Mouse (Mus musculus) T-helper 2 cell (primary cell): ENCODE measurements around the gene Ccdc80.

ENCODE experiments used
- in situ Hi-C: fragments of 300-600 bp; cut with MboI, MseI; formaldehyde crosslinking; loops from one replicate; pipeline ENCODE4 v1.15.1; 2025; ENCODE audit warnings: high pct_unique_total_duplicates

Gene Ccdc80

DNA sequence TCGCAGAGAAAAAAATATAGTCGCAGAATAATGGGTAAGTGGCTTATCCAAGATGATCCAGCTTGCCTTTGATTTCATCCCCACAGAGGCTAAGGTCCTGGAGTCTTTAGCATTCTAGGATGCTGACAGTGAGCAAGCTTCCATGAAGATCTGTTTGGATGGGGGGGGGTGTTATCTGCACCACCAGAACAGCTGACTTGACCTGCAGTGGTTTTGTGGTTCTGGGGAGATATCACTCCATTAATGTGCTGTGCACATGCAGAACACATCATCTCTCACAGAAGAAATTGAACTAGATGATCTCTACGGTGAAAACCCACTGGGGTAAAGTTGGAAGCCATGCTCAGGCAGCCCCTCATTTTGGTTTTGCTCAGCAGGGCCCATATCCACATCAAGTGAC, 24.0 kb downstream of the Ccdc80 start:
- in situ Hi-C loops, result no loop called here

DNA sequence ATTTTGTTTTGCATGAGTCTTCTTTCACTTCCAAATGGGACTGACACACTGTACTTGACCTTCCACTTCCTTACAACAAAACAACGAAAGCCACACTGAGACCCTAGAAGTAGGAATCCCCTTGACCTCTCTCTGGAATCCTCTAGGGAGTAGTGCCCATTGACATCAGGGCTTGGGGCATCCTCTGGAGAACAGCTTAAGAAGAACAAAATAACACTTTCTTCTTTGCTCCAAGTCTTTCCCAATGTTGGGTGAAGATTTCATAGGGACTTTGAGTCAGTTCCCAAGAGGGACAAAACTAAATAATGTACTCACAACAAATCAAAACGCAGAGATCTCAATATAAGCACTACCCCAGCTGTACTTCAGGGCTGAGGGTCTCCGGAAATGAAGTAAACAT, 25.6 kb downstream of the Ccdc80 start:
- in situ Hi-C loops, result no loop called here

DNA sequence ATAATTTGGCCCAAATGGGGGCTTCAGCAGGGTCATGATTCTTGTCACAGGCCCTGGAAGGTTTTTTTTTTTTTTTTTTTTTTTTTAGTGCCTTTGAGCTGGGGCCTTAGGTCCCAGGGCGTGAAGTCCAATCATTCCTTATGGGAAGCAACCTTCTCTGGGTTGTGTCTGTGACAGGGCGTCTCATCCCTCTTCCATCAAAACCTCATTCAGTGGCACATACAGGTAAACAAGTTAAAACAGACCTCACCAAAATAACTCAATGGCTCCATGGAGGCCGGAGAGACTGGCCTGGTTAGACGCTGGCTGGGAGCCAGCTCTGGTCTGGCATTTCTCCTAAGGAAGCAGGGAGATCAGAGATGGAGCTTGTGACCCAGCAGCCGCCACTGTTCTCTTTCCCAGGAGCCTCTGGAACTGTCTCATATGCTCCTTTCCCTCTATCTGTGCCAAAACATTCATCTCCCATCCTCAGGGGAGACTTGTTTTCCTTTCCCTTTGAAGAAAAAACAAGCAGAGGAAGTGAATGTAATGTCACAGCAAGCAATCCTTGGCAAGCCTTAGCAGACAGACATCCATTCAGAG, 27.7 kb downstream of the Ccdc80 start:
- in situ Hi-C loops, result no loop called here

DNA sequence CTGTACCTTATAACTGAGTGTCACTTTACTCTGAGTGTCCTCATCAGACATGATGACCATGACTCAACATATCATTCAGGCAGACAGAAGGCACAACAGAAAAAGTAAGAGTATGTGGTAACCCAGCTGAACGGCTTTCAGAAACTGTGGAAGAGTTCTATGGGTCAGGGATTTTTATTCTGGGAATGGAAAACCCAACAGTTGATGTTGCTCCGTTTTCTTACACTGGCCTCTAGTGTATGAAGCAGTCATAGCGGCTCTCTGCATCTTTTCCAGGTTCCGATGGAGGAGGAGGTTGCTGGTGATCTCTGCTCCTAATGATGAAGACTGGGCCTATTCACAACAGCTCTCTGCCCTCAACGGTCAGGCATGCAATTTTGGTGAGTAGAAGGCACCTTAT, 29.4 kb downstream of the Ccdc80 start:
- in situ Hi-C loops, result no loop called here

DNA sequence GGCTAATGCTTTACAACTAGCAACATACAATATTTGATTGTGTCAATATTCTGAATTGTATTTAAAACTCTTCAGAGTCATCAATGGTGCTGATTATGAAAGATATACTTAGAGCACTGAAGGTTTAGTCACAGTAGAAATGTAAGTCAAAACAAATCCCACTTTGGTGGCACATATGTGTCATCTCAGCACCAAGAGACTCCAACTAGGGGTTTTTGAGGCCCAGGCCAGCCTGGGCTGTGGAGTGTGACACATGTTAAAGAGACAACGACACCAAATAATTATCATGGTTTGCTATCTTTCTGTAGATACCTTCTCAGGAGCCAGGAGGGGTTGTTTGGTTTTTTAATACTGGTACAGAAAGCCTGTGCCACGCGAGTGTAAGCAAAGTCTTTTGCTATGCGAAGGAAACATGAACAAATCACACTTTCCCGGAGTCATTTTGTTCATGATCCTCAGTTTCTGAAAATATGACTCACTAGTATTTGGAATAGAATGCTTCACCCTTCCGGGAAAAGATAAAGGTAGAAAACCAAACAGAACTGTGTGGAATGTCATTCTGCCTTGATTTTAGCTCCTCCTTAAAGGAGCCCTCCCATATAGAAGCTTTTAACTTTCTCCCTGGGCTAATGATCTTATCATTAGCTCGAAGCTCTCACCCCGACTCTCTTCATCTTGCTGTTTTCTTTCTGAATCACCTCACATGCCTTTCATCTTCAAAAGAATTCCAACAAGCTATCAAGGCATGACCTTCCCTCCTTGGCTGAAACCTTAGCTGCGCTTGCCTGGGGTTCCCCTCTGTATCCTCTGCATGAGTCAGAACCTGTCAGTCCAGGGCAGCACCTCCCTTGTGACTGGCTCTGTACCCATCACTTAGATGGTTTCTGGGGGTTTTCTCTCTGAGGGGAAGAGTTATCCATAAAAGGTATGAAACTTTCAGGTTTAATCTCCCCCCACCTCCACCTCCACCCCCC, 31.3 kb downstream of the Ccdc80 start:
- in situ Hi-C loops, result no loop called here

DNA sequence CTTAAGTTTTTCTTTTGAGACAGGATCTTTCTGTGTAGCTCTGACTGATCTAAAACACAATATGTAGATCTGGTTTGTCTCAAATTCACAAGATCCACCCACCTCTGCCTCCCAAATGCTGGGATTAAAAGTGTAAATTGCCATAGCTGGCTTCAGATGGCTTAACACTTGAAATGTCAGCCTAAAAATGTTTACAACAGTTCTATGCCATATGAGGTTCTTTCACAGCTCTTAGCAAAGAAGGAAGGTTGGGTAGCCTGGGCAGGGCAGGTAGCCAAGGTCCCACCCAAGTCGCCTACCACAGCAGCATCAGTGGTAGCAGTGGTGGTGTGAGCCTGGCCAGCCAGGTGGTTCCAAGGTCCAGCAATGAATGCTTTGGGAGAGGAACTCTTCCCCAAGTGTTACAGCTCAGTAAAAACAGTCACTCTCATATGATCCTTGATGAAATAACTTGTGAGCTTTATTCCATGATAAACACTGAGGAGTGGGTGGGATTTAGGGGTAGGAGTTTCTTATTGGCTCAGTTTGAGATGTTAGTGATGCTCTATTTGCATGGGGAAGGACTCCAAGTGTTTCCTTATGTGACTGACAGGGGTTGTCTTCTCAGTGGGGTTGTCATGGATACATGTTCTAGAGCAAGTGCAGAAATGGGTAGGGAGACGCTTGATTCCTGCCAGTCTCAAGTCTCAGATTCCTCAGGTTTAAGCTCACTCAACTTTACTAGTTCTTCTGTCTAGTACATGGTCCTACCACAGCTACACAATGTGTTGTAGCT, 34.9 kb downstream of the Ccdc80 start:
- in situ Hi-C loops, result no loop called here

DNA sequence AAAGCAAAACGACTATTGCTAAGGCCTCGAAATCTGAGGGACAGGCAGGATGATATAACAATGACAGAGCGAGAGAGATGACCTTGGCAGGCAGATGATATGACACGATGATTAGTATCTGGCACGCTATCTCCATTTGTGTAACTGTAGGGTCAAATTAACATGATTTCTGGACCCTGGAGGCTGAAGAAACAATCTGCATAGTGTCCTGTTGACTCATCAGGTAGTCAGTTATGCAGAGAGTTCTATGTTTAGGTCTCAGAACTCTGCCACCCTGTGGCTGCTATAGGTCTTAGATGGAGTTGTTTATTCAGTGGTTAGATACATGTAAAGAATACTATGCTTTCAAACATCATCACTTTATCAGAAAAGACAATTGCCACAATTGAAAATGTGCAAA, 48.5 kb downstream of the Ccdc80 start:
- in situ Hi-C loops, result no loop called here

DNA sequence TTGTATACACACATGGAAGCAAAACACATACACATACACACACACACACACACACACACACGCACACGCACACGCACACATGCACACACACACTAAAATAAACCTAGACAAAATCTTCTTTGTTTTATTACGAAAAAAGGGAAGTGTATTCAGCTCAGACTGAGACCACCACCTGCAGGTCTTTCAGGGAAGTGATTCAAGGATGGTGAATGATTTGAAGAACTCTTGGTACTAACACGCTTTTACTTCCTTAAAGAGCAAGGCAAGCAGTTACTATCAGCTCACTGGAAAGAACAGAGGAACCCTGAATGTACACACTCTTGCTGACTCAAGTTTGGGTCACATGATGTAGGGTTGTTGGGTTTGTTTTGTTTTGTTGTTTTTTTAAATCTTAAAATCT, 49.4 kb downstream of the Ccdc80 start:
- in situ Hi-C loops, result no loop called here

DNA sequence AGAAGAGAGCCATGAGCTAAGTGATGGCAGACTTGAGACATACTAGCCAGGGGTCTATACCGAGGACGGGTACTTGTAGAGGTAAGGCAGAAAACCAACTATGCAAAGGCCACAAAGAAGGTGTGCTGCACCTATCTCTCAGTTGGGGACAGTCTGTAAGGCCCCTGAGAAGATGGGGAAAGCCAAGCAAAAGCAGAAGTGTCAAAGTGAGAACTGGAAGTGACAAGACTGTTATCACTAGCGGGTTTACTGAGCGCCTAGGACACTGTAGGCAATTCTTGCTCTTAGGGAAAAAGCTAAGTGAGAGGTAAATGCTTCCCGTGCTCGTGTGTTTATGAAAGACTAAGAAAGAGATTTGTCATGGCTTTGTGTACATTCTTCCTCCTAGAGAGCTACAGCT, 51.9 kb downstream of the Ccdc80 start:
- in situ Hi-C loops, result no loop called here

DNA sequence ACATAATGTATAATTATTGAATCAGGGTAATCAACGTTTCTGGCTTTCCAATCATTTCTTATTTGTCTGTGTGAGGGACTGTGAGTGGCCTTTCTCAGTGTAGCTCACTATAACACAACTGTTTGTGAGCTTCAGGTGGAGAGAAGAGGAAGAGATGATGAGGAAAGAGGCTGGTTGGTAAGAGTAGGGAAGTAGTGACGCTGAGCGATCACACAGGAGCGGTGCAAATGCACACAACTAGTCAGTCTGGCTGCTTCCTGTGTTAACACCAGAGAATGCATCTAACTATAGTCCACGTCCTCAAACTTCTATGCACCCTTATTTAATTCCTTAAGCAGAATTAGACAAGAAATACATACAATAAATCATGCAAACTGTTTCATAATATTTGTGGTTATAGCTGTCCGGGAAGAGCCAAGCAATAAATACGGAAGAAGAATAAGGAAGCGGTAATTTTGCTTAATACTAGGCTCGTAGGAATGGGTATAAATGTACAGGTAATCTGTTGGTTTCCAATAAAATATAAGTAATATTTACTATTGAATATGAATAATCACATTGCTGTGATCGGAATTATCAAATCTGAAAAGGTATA, 55.4 kb downstream of the Ccdc80 start:
- in situ Hi-C loops, result no loop called here

DNA sequence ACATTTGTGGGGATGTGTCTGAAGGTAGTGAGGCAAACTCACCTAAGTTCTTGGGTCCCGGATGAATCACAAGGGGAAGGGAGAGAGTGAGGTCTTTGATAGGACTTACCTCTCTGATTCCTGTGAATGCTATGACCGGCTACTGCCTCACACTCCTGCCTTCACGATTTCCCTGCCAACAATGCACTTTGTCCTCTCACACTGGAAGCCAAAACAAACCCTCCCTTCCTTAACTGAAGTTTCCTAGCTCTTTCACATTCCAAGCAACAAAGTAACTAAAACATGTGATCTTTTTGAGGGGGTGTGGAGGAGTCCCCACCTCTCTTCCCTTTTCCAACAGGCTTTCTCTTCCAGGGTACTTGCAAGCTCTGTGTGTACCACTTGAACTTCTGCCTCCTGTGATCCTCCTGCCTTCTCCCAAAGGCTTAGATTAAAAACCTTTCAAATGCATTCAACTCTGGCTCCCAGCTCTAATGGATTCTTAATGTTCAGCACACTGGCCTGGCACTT, 61.6 kb downstream of the Ccdc80 start:
- in situ Hi-C loops, result no loop called here

DNA sequence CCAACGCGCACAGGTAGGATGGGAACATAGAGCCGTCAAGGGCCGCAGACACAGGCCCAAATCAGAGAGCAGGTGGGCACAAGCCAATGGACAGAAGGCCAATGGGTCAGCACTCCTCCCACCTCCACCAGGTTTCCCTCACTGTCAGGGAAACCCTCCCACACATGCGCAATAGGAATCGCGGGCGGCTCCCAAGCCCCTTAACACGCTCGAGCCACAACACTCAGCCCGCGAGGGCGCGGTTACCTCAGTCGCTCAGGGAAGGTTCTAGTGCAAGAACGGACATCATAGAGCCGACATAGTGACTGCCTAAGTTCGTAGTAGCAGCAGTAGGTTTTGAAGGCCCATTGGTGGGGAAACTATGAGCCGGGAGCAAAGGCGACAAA, 64.9 kb downstream of the Ccdc80 start:
- in situ Hi-C loops, result no loop called here

DNA sequence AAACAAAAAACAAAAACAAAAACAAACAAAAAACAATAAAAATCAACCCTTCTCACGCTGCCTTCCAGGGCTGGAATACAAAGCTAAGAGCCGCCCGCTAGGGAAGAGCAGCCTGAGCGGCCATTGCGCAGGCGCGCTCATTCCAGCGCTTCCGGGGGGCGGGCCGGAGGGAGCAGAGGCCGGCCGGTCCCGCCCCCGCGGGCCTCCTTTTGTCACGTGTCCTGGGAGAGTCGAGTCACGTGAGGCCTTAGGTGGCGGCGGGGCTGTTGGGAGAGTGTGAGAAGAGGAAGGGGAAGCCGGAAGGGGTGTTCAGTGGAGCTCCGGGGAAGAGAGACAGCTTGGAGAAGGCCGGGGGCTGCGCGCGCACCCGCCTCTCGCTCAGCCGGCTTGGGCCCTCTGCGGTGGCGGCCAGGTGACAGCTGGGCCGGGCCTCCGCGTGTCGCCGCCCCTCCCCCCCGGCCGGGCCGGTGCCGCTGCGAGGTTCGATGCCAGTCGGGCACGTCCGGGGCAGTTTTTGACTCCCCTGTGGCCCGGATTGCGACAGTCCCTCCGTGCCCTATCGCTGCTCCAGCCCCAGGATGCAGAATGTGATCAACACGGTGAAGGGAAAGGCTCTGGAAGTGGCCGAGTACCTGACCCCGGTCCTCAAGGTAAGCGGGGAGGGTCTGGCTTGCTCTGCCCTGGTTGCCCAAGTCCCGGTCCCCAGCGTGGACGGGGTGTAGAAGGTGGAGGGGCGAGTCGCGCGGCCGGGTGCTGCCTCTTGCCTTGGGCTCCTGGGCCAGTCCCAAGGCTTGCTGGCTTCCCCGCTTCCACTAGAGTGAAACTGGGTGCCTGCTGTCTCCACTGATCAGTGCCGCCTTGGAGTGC, 65.6 kb downstream of the Ccdc80 start, which contains the start of the genes Slc35a5 and Atg3:
Slc35a5 (minus strand) TSS at position 185 of the 867 bp plus-strand sequence.
Atg3 (plus strand) TSS at position 264 of the 867 bp plus-strand sequence.
- in situ Hi-C loops, result no loop called here

DNA sequence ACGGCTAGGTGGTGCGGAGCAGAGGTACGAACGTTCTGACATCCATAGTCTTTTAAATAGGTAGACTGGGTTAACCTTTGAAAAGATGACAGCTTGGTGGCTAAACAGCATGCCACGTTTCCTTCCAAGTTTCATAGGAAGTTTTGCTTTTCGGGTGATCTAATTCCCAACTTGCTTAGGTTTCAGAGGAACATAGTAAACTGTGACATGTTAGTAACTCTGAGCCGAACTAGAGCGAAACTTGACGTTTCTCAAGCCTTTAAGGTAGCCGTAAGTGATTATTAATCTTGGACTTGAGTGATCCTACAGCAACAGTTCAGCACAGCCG, 66.2 kb downstream of the Ccdc80 start:
- in situ Hi-C loops, result no loop called here
